Mouse (Mus musculus): ENCODE results near the gene Usp17lb. TPM values are rescaled to one million over a fixed set of nuclear protein-coding genes. Genes with fewer than 3 reads are reported as not detected.

Usp17lb gene
- polyA plus RNA-seq, 1 experiment from 2014 or later, result not detected

- Histone ChIP-seq H3K9me3 (ENCODE audit: control insufficient read depth, low read length) (no peaks in the 10 kb centered on the region), H3K4me2 (replicated peaks; ENCODE audit: low read depth, low read length) (no peak overlapping the region), H3K27ac (ENCODE audit: low read depth, low read length) (no peak overlapping the region), H3K36me3 (ENCODE audit: control insufficient read depth, insufficient read depth, low read length) (no peaks in the 10 kb centered on the region), H3K9ac (ENCODE audit: low read depth, low read length) (no peak overlapping the region), H3K4me1 (replicated peaks; ENCODE audit: control insufficient read depth, insufficient read depth, low read length) (no peaks in the 10 kb centered on the region), H3K27me3 (ENCODE audit: control insufficient read depth, insufficient read depth, low read length) (no peaks in the 10 kb centered on the region), H3K4me3 (ENCODE audit: low read depth, low read length) (no peak overlapping the region)
- ATAC-seq (ENCODE audit: low FRiP score) (no peak), DNase-seq (ENCODE audit: low spot score) (no peak)
- 59% methylated on average over 1 of the region's 1 CpGs for WGBS
These were observed 51.6 kb downstream of the Usp17lb start for GRCm38 (mm10) chr7:104790796-104791195.

Other genes starting within 250 kb of the Usp17lb start
- gene Olfr655, start 240.8 kb downstream of the Usp17lb start, polyA plus RNA-seq (2014; fragmentation: Nextera tagmentation; extraction: Ambion mirVana), result not detected in 2 replicates
- gene Olfr656, start 228.6 kb downstream of the Usp17lb start, polyA plus RNA-seq (2014; fragmentation: Nextera tagmentation; extraction: Ambion mirVana), result not detected in 2 replicates
- not detected in 2 replicates for gene Olfr657, start 217.8 kb downstream of the Usp17lb start, polyA plus RNA-seq (2014; fragmentation: Nextera tagmentation; extraction: Ambion mirVana)
- not detected in 2 replicates for gene Olfr658, start 195.3 kb downstream of the Usp17lb start, polyA plus RNA-seq (2014; fragmentation: Nextera tagmentation; extraction: Ambion mirVana)
- not detected in 2 replicates for gene Olfr659, start 175.8 kb downstream of the Usp17lb start, polyA plus RNA-seq (2014; fragmentation: Nextera tagmentation; extraction: Ambion mirVana)
- not detected in 2 replicates for gene Olfr661, start 156.1 kb downstream of the Usp17lb start, polyA plus RNA-seq (2014; fragmentation: Nextera tagmentation; extraction: Ambion mirVana)
- gene Usp17le, start 65.1 kb downstream of the Usp17lb start, polyA plus RNA-seq (2014; fragmentation: Nextera tagmentation; extraction: Ambion mirVana), result not detected in 2 replicates
- not detected in 2 replicates for gene Usp17la, start 14.4 kb upstream of the Usp17lb start, polyA plus RNA-seq (2014; fragmentation: Nextera tagmentation; extraction: Ambion mirVana)
- gene Olfr665, start 35.4 kb upstream of the Usp17lb start, polyA plus RNA-seq (2014; fragmentation: Nextera tagmentation; extraction: Ambion mirVana), result not detected in 2 replicates
- gene Olfr666, start 53.3 kb upstream of the Usp17lb start, polyA plus RNA-seq (2014; fragmentation: Nextera tagmentation; extraction: Ambion mirVana), result not detected in 2 replicates
- not detected in 2 replicates for gene Olfr667, start 78.9 kb upstream of the Usp17lb start, polyA plus RNA-seq (2014; fragmentation: Nextera tagmentation; extraction: Ambion mirVana)
- gene Olfr668, start 85.5 kb upstream of the Usp17lb start, polyA plus RNA-seq (2014; fragmentation: Nextera tagmentation; extraction: Ambion mirVana), result not detected in 2 replicates
- gene Olfr669, start 91.6 kb upstream of the Usp17lb start, polyA plus RNA-seq (2014; fragmentation: Nextera tagmentation; extraction: Ambion mirVana), result not detected in 2 replicates
- not detected in 2 replicates for gene Olfr670, start 120.0 kb upstream of the Usp17lb start, polyA plus RNA-seq (2014; fragmentation: Nextera tagmentation; extraction: Ambion mirVana)
- gene Olfr671, start 136.5 kb upstream of the Usp17lb start, polyA plus RNA-seq (2014; fragmentation: Nextera tagmentation; extraction: Ambion mirVana), result not detected in 2 replicates
- gene Olfr672, start 159.4 kb upstream of the Usp17lb start, polyA plus RNA-seq (2014; fragmentation: Nextera tagmentation; extraction: Ambion mirVana), result not detected in 2 replicates
- not detected in 2 replicates for gene Olfr675, start 185.9 kb upstream of the Usp17lb start, polyA plus RNA-seq (2014; fragmentation: Nextera tagmentation; extraction: Ambion mirVana)
- not detected in 2 replicates for gene Olfr676, start 190.1 kb upstream of the Usp17lb start, polyA plus RNA-seq (2014; fragmentation: Nextera tagmentation; extraction: Ambion mirVana)
- gene Olfr677, start 208.8 kb upstream of the Usp17lb start, polyA plus RNA-seq (2014; fragmentation: Nextera tagmentation; extraction: Ambion mirVana), result not detected in 2 replicates
- not detected in 2 replicates for gene Olfr678, start 221.9 kb upstream of the Usp17lb start, polyA plus RNA-seq (2014; fragmentation: Nextera tagmentation; extraction: Ambion mirVana)
- gene Olfr679, start 238.6 kb upstream of the Usp17lb start, polyA plus RNA-seq (2014; fragmentation: Nextera tagmentation; extraction: Ambion mirVana), result not detected in 2 replicates